In genomic region chr7:109218130-109218976, GRCm38 (mm10) we compare ENCODE assay signal across 8 mouse cellular contexts. TPM values are rescaled to one million over a fixed set of nuclear protein-coding genes. Genes with fewer than 3 reads are reported as not detected.
DNase-seq lines count a peak whose midpoint lies in the region; ATAC-seq and TF ChIP-seq lines count a peak whose summit lies in the region.

No protein-coding gene starts in this region.

- TF ChIP-seq EP300 in CH12.LX (IDR thresholded peaks at IDR 0.05; ENCODE audit: low read length) = no peak

- no peak overlapping the region for H3K9ac ChIP-seq in CH12.LX (ENCODE audit: insufficient read depth, low read depth)
- no peak overlapping the region for H3K9ac ChIP-seq in kidney, postnatal 0 days (ENCODE audit: low read depth, low read length)
- no peak overlapping the region for H3K9ac ChIP-seq in liver, embryonic 11.5 days (ENCODE audit: low read depth, low read length)

- H3K9me3 ChIP-seq in CH12.LX (replicated peaks; ENCODE audit: low read length) = no peaks in the 10 kb centered on the region
- H3K9me3 ChIP-seq in heart, embryonic 10.5 days = no peaks in the 10 kb centered on the region
- no peaks in the 10 kb centered on the region for H3K9me3 ChIP-seq in kidney, postnatal 0 days (replicated peaks; ENCODE audit: low read length)
- H3K9me3 ChIP-seq in liver, embryonic 11.5 days (ENCODE audit: control insufficient read depth, low read length) = no peaks in the 10 kb centered on the region

- in situ Hi-C loops in CH12.LX (cut with MboI; ENCODE audit: low pct_ligation_motif_present, low pct_unique_long_range_greater_than_20kb, low sequenced_read_pairs) = no loop called here

- H3K36me3 ChIP-seq in CH12.LX (replicated peaks in 1 of 2; ENCODE audit: control insufficient read depth in 1 of 2, insufficient read depth in 1 of 2, low read length in 1 of 2) = no peaks in the 10 kb centered on the region
- H3K36me3 ChIP-seq in heart, embryonic 10.5 days = no peaks in the 10 kb centered on the region
- no peaks in the 10 kb centered on the region for H3K36me3 ChIP-seq in kidney, postnatal 0 days (ENCODE audit: insufficient read depth, low read length)
- no peaks in the 10 kb centered on the region for H3K36me3 ChIP-seq in liver, embryonic 11.5 days (ENCODE audit: control insufficient read depth, insufficient read depth, low read length)

- H3K79me2 ChIP-seq in CH12.LX (replicated peaks; ENCODE audit: control insufficient read depth, extremely low read depth, insufficient read depth, poor library complexity, severe bottlenecking) = no peaks in the 10 kb centered on the region

- WGBS in heart, embryonic 10.5 days = 74% methylated on average over 2 of the region's 2 CpGs
- 84% methylated on average over 2 of the region's 2 CpGs for WGBS in kidney, postnatal 0 days
- 73% methylated on average over 2 of the region's 2 CpGs for WGBS in liver, embryonic 11.5 days

- TF ChIP-seq CTCF in CH12.LX (conservative IDR thresholded peaks at IDR 0.05 in 1 of 2, IDR thresholded peaks at IDR 0.05 in 1 of 2; ENCODE audit: low read depth in 2 of 2, low read length in 2 of 2) = peak; percentile 68 to 75
- peak; percentile 78 for TF ChIP-seq CTCF in bone marrow macrophage, adult 2 months (IDR thresholded peaks at IDR 0.05; ENCODE audit: low read depth, low read length)
- peak; percentile 46; the same call in 1 of the 2 replicates for TF ChIP-seq CTCF in embryonic fibroblast, embryonic 13.5 days (IDR thresholded peaks at IDR 0.05; ENCODE audit: borderline replicate concordance, insufficient read depth, low read length)
- TF ChIP-seq CTCF in kidney, postnatal 0 days (IDR thresholded peaks at IDR 0.05; ENCODE audit: low read depth) = peak; percentile 86

- peak; percentile 64 for DNase-seq in CH12.LX (ENCODE audit: extremely low read depth)
- peak; percentile 91 for DNase-seq in heart, embryonic 10.5 days (ENCODE audit: low spot score)
- DNase-seq in kidney, postnatal 0 days (ENCODE audit: low spot score) = peak; percentile 88
- peak; percentile 56 for DNase-seq in liver, embryonic 11.5 days (ENCODE audit: low spot score)
- peak; percentile 58 for DNase-seq in ovary, postnatal 10 days (ENCODE audit: low spot score)
- peak; percentile 51 for DNase-seq in thymus, postnatal 14 days

- H3K27ac ChIP-seq in CH12.LX (ENCODE audit: insufficient read depth, low read depth) = no peak overlapping the region
- H3K27ac ChIP-seq in bone marrow macrophage, adult 2 months (ENCODE audit: insufficient read depth, low read depth, low read length) = no peak overlapping the region
- H3K27ac ChIP-seq in embryonic fibroblast, embryonic 13.5 days (ENCODE audit: insufficient read depth, low read length) = no peak overlapping the region
- no peak overlapping the region for H3K27ac ChIP-seq in heart, embryonic 10.5 days
- H3K27ac ChIP-seq in kidney, postnatal 0 days = no peak overlapping the region
- H3K27ac ChIP-seq in liver, embryonic 11.5 days (ENCODE audit: low read depth, low read length) = no peak overlapping the region

- no peak overlapping the region for H3K4me2 ChIP-seq in CH12.LX (ENCODE audit: insufficient read depth, low read depth, poor library complexity, severe bottlenecking)
- no peak overlapping the region for H3K4me2 ChIP-seq in kidney, postnatal 0 days (ENCODE audit: low read length)
- H3K4me2 ChIP-seq in liver, embryonic 11.5 days = no peak overlapping the region

- dilution Hi-C loops in CH12.LX (cut with MboI; ENCODE audit: extremely low pct_ligation_motif_present, extremely low pct_unique_long_range_greater_than_20kb, low sequenced_read_pairs) = no loop called here

- no peak for TF ChIP-seq POLR2A in CH12.LX (IDR thresholded peaks at IDR 0.05; ENCODE audit: low read depth, low read length)
- TF ChIP-seq POLR2A in bone marrow macrophage, adult 2 months (IDR thresholded peaks at IDR 0.05; ENCODE audit: borderline replicate concordance, low read depth, low read length) = no peak
- TF ChIP-seq POLR2A in embryonic fibroblast, embryonic 13.5 days (IDR thresholded peaks at IDR 0.05; ENCODE audit: low read depth, low read length) = no peak

- H3K4me3 ChIP-seq in CH12.LX (replicated peaks in 1 of 3; ENCODE audit: low read depth in 2 of 3, low read length in 2 of 3, poor library complexity in 1 of 3) = no peak overlapping the region
- H3K4me3 ChIP-seq in bone marrow macrophage, adult 2 months (ENCODE audit: insufficient read depth, low read length) = no peak overlapping the region
- H3K4me3 ChIP-seq in embryonic fibroblast, embryonic 13.5 days (ENCODE audit: insufficient read depth, low read length) = no peak overlapping the region
- H3K4me3 ChIP-seq in heart, embryonic 10.5 days = no peak overlapping the region
- H3K4me3 ChIP-seq in kidney, postnatal 0 days (replicated peaks; ENCODE audit: low read depth, low read length) = no peak overlapping the region
- no peak overlapping the region for H3K4me3 ChIP-seq in liver, embryonic 11.5 days (ENCODE audit: low read depth, low read length)

- H3K27me3 ChIP-seq in CH12.LX (replicated peaks) = peaks cover 66% of the 10 kb centered on the region
- 0 out of 2 replicates have a peak, but pooled peaks cover 7% of the 10 kb centered on the region for H3K27me3 ChIP-seq in heart, embryonic 10.5 days (ENCODE audit: insufficient read depth, poor library complexity, severe bottlenecking)
- H3K27me3 ChIP-seq in kidney, postnatal 0 days (ENCODE audit: insufficient read depth, low read length) = no peaks in the 10 kb centered on the region
- H3K27me3 ChIP-seq in liver, embryonic 11.5 days (replicated peaks; ENCODE audit: control insufficient read depth, insufficient read depth, low read length) = no peaks in the 10 kb centered on the region

- peak; percentile 62; the same call in 1 of the 2 replicates for ATAC-seq in kidney, postnatal 0 days (replicated peaks; ENCODE audit: low FRiP score, low read depth)
- ATAC-seq in liver, embryonic 11.5 days (replicated peaks; ENCODE audit: low FRiP score) = peak; percentile 60; the same call in 1 of the 2 replicates

- TF ChIP-seq RAD21 in CH12.LX (IDR thresholded peaks at IDR 0.05; ENCODE audit: low read depth, low read length) = peak; percentile 24

- no peaks in the 10 kb centered on the region for H3K4me1 ChIP-seq in CH12.LX (ENCODE audit: control insufficient read depth in 1 of 2, insufficient read depth in 2 of 2)
- H3K4me1 ChIP-seq in bone marrow macrophage, adult 2 months (ENCODE audit: control insufficient read depth, insufficient read depth, low read length) = no peaks in the 10 kb centered on the region
- H3K4me1 ChIP-seq in embryonic fibroblast, embryonic 13.5 days (ENCODE audit: control insufficient read depth, insufficient read depth, low read length) = no peaks in the 10 kb centered on the region
- peaks cover 7% of the 10 kb centered on the region; the same call in 1 of the 2 replicates for H3K4me1 ChIP-seq in heart, embryonic 10.5 days
- 0 out of 2 replicates have a peak, but pooled peaks cover 4% of the 10 kb centered on the region for H3K4me1 ChIP-seq in kidney, postnatal 0 days (replicated peaks; ENCODE audit: insufficient read depth, low read length)
- H3K4me1 ChIP-seq in liver, embryonic 11.5 days (replicated peaks; ENCODE audit: control insufficient read depth, insufficient read depth, low read length) = no peaks in the 10 kb centered on the region

TF ChIP-seq in CH12.LX, 34 proteins besides CTCF, POLR2A, EP300 and RAD21:
- TF ChIP-seq MYC (IDR thresholded peaks at IDR 0.05; ENCODE audit: low read depth, low read length) = peak; percentile 33; the same call in 1 of the 2 replicates
- TF ChIP-seq POLR2AphosphoS2 (IDR thresholded peaks at IDR 0.05; ENCODE audit: low read depth, low read length) = no peak
- no peak for TF ChIP-seq NELFE (IDR thresholded peaks at IDR 0.05; ENCODE audit: low read depth, low read length)
- TF ChIP-seq SMC3 (IDR thresholded peaks at IDR 0.05; ENCODE audit: low read depth, low read length) = peak; percentile 84
TF ChIP-seq in CH12.LX: peak in this region for 2.

RNA-seq across cellular contexts. Expression of gene Lmo1, which starts 43.3 kb away (rescaled TPM):
- total RNA-seq in CH12.LX (2012; rRNA removed) (0.25 and 0.30 TPM in 2 replicates), CH12.LX (2014; rRNA removed) (not detected in 2 replicates)
- not detected in 2 replicates for polyA plus RNA-seq in CH12.LX (2012; ENCODE audit: insufficient read length, low read depth)
- polyA plus RNA-seq in bone marrow macrophage, adult 2 months (2012; ENCODE audit: insufficient read depth, insufficient read length, missing spikeins) = not detected in 2 replicates
- polyA plus RNA-seq in embryonic fibroblast, embryonic 13.5 days (2011; ENCODE audit: insufficient read length, low read depth, missing spikeins) = 2.4 and 5.3 TPM in 2 replicates
- 1.3 and 7.3 TPM in 2 replicates for polyA plus RNA-seq in heart, embryonic 10.5 days (2016; fragmentation: Nextera tagmentation; extraction: Ambion mirVana)
- polyA plus RNA-seq in kidney, postnatal 0 days (2015; fragmentation: Nextera tagmentation; extraction: Ambion mirVana) = 8.7 and 11.0 TPM in 2 replicates
- polyA plus RNA-seq in liver, embryonic 11.5 days (2014; fragmentation: Nextera tagmentation; extraction: Ambion mirVana) = 5.3 and 5.6 TPM in 2 replicates
